Mouse (Mus musculus) CH12.LX (cell line): ENCODE results near the gene Ubb. TPM values are rescaled to one million over a fixed set of nuclear protein-coding genes. Genes with fewer than 3 reads are reported as not detected.
A peak's percentile ranks its signal among the peaks of the same experiment; 100 is the strongest.

ENCODE experiments used
- DNase-seq: peaks from one replicate; pipeline ENCODE4 v3.0.0-alpha.2; 2013; ENCODE audit errors: extremely low read depth
- H3K27ac ChIP-seq: 2 replicates; pipeline ENCODE4 v1.5.1; 2012; ENCODE audit warnings: low read depth, mild to moderate bottlenecking, control low read depth, moderate library complexity; ENCODE audit not compliant: insufficient read depth
- H3K27me3 ChIP-seq: replicated peaks from 2 replicates; pipeline ENCODE3; 2012; ENCODE audit warnings: inconsistent platforms
- H3K36me3 ChIP-seq, 2 experiments: replicated peaks in 1 of 2; 2 replicates each; pipeline versions ENCODE3 to v1.6.1; 2012; ENCODE audit warnings: inconsistent platforms in 1 of 2, low read length in 1 of 2, mild to moderate bottlenecking in 1 of 2, mixed read lengths in 1 of 2, moderate library complexity in 1 of 2; ENCODE audit not compliant: control insufficient read depth in 1 of 2, insufficient read depth in 1 of 2
- H3K4me1 ChIP-seq, 2 experiments: 2 replicates each; pipeline ENCODE4 v1.6.1; 2012; ENCODE audit warnings: inconsistent platforms in 1 of 2, moderate library complexity in 1 of 2; ENCODE audit not compliant: insufficient read depth in 2 of 2, control insufficient read depth in 1 of 2
- H3K4me2 ChIP-seq: 2 replicates; pipeline ENCODE4 v1.6.1; 2012; ENCODE audit warnings: low read depth, mild to moderate bottlenecking, control low read depth; ENCODE audit not compliant: poor library complexity, insufficient read depth, severe bottlenecking
- H3K4me3 ChIP-seq, 3 experiments: fragments of 150-350 bp in 1 of 3; sonication (generic) in 1 of 3; replicated peaks in 1 of 3; 2 replicates each; pipeline versions ENCODE3 to v1.5.1; 2011 to 2012; ENCODE audit warnings: low read depth in 2 of 3, low read length in 2 of 3, mild to moderate bottlenecking in 2 of 3, moderate library complexity in 2 of 3, control low read depth in 1 of 3, improper control_type of control experiment in 1 of 3, inconsistent platforms in 1 of 3, mixed read lengths in 1 of 3; ENCODE audit not compliant: poor library complexity in 1 of 3
- H3K79me2 ChIP-seq: replicated peaks from 2 replicates; pipeline ENCODE4 v1.6.1; 2012; ENCODE audit warnings: mild to moderate bottlenecking, moderate library complexity; ENCODE audit not compliant: control insufficient read depth, poor library complexity, insufficient read depth, severe bottlenecking; ENCODE audit errors: extremely low read depth
- H3K9ac ChIP-seq: 2 replicates; pipeline ENCODE4 v1.6.1; 2012; ENCODE audit warnings: low read depth, mild to moderate bottlenecking, control low read depth, moderate library complexity; ENCODE audit not compliant: insufficient read depth
- H3K9me3 ChIP-seq: replicated peaks from 2 replicates; pipeline ENCODE3; 2012; ENCODE audit warnings: low read length, inconsistent platforms, mixed read lengths
- CHD1 ChIP-seq: IDR thresholded peaks from 2 replicates; pipeline ENCODE4 v1.6.1; 2012; ENCODE audit warnings: low read depth, low read length, improper control_type of control experiment, inconsistent platforms
- CHD2 ChIP-seq: IDR thresholded peaks from 2 replicates; pipeline ENCODE4 v1.6.1; 2011; ENCODE audit warnings: low read length, improper control_type of control experiment
- CTCF ChIP-seq, 2 experiments: IDR thresholded peaks in 1 of 2; conservative IDR thresholded peaks in 1 of 2; 2 replicates each; pipeline ENCODE4 v1.5.1; 2011 to 2012; ENCODE audit warnings: low read depth in 2 of 2, low read length in 2 of 2, improper control_type of control experiment in 1 of 2, inconsistent platforms in 1 of 2, mild to moderate bottlenecking in 1 of 2, moderate library complexity in 1 of 2
- ELF1 ChIP-seq: IDR thresholded peaks from 2 replicates; pipeline ENCODE4 v1.6.1; 2014; ENCODE audit warnings: low read depth, mild to moderate bottlenecking, inconsistent platforms, low read length, improper control_type of control experiment
- EP300 ChIP-seq: IDR thresholded peaks from 2 replicates; pipeline ENCODE4 v1.6.1; 2011; ENCODE audit warnings: low read length, improper control_type of control experiment
- ETS1 ChIP-seq: conservative IDR thresholded peaks from 2 replicates; pipeline ENCODE4 v1.6.1; 2012; ENCODE audit warnings: low read depth, mild to moderate bottlenecking, inconsistent platforms, low read length, improper control_type of control experiment, moderate library complexity
- GABPA ChIP-seq: IDR thresholded peaks from 2 replicates; pipeline ENCODE4 v1.6.1; 2012; ENCODE audit warnings: low read depth, low read length, improper control_type of control experiment, inconsistent platforms; ENCODE audit not compliant: insufficient replicate concordance
- JUND ChIP-seq: conservative IDR thresholded peaks from 2 replicates; pipeline ENCODE4 v1.6.1; 2011; ENCODE audit warnings: low read depth, low read length, improper control_type of control experiment
- MXI1 ChIP-seq: IDR thresholded peaks from 2 replicates; pipeline ENCODE4 v1.6.1; 2011; ENCODE audit warnings: mild to moderate bottlenecking, low read depth, low read length, improper control_type of control experiment
- MYC ChIP-seq: IDR thresholded peaks from 2 replicates; pipeline ENCODE4 v1.6.1; 2011; ENCODE audit warnings: low read depth, mild to moderate bottlenecking, improper control_type of control experiment, low read length
- NELFE ChIP-seq: IDR thresholded peaks from 2 replicates; pipeline ENCODE4 v1.6.1; 2011; ENCODE audit warnings: low read depth, low read length, improper control_type of control experiment
- PAX5 ChIP-seq: IDR thresholded peaks from 2 replicates; pipeline ENCODE4 v1.6.1; 2012; ENCODE audit warnings: low read length, inconsistent platforms, mixed read lengths
- POLR2AphosphoS2 ChIP-seq: IDR thresholded peaks from 2 replicates; pipeline ENCODE4 v1.6.1; 2011; ENCODE audit warnings: low read depth, low read length, improper control_type of control experiment
- RCOR1 ChIP-seq: conservative IDR thresholded peaks from 2 replicates; pipeline ENCODE4 v1.6.1; 2012; ENCODE audit warnings: low read depth, mild to moderate bottlenecking, inconsistent platforms, low read length, improper control_type of control experiment
- SIN3A ChIP-seq: IDR thresholded peaks from 2 replicates; pipeline ENCODE4 v1.6.1; 2012; ENCODE audit warnings: low read length, improper control_type of control experiment, inconsistent platforms
- SMC3 ChIP-seq: IDR thresholded peaks from 2 replicates; pipeline ENCODE4 v1.6.1; 2011; ENCODE audit warnings: low read depth, low read length, improper control_type of control experiment
- TBP ChIP-seq: conservative IDR thresholded peaks from 2 replicates; pipeline ENCODE4 v1.6.1; 2011; ENCODE audit warnings: low read depth, low read length, improper control_type of control experiment
- TCF12 ChIP-seq: IDR thresholded peaks from 2 replicates; pipeline ENCODE4 v1.6.1; 2014; ENCODE audit warnings: low read depth, mild to moderate bottlenecking, inconsistent platforms, low read length, improper control_type of control experiment
- UBTF ChIP-seq: IDR thresholded peaks from 2 replicates; pipeline ENCODE4 v1.6.1; 2012; ENCODE audit warnings: low read depth, mild to moderate bottlenecking, inconsistent platforms, low read length, improper control_type of control experiment, moderate library complexity
- USF1 ChIP-seq: IDR thresholded peaks from 2 replicates; pipeline ENCODE4 v1.6.1; 2014; ENCODE audit warnings: low read depth, mild to moderate bottlenecking, inconsistent platforms, low read length, improper control_type of control experiment
- ZC3H11A ChIP-seq: IDR thresholded peaks from 2 replicates; pipeline ENCODE4 v1.6.1; 2012; ENCODE audit warnings: low read depth, mild to moderate bottlenecking, inconsistent platforms, low read length, improper control_type of control experiment
- ZMIZ1 ChIP-seq: IDR thresholded peaks from 2 replicates; pipeline ENCODE4 v1.6.1; 2012; ENCODE audit warnings: low read depth, mild to moderate bottlenecking, inconsistent platforms, low read length, improper control_type of control experiment
- ZNF384 ChIP-seq: IDR thresholded peaks from 2 replicates; pipeline ENCODE4 v1.6.1; 2012; ENCODE audit warnings: low read depth, low read length, improper control_type of control experiment, inconsistent platforms
- dilution Hi-C: fragments of 300-500 bp; cut with MboI; formaldehyde crosslinking; loops from 2 replicates; pipeline ENCODE4 v1.14.3; 2020; ENCODE audit warnings: low sequenced_read_pairs; ENCODE audit not compliant: extremely low pct_unique_long_range_greater_than_20kb, extremely low pct_ligation_motif_present
- in situ Hi-C: fragments of 300-500 bp; cut with MboI; formaldehyde crosslinking; loops from 3 replicates; pipeline ENCODE4 v1.14.3; 2019; ENCODE audit warnings: low sequenced_read_pairs, low pct_ligation_motif_present, low pct_unique_long_range_greater_than_20kb, mixed read lengths
- polyA plus RNA-seq: library from polyadenylated mRNA; unstranded; fragments of >175 nt; gene quantifications from 2 replicates; pipeline ENCODE4 v1.2.1, GENCODE M21; 2012; ENCODE audit warnings: low read depth; ENCODE audit not compliant: insufficient read length
- total RNA-seq, 2 experiments: library from RNA; depleted of rRNA; stranded (reverse); fragments of 300-350 nt in 1 of 2; fragments of >200 nt in 1 of 2; gene quantifications; 2 replicates each; pipeline ENCODE4 v1.2.3; 2012 to 2014

Gene Ubb
- total and polyA plus RNA-seq, 3 experiments, result 1,092 to 2,098 (median 1,487) TPM

- Histone ChIP-seq H3K36me3 (peaks cover 18 to 24% of the 10 kb centered on the region in 2 experiments), H3K4me2 (peak overlapping the region; percentile 99)
- TF ChIP-seq CHD1 (0 out of 2 replicates have a peak, but pooled peaks have one; percentile 17), ETS1 (0 out of 2 replicates have a peak, but pooled peaks have one; percentile 9), ELF1 (no peak), EP300 (no peak), SMC3 (peak; percentile 18; the same call in 1 of the 2 replicates), JUND (no peak), ZMIZ1 (peak; percentile 58; the same call in 1 of the 2 replicates), USF1 (no peak), PAX5 (no peak), CTCF (conservative IDR thresholded peaks at IDR 0.05 in 1 of 2, IDR thresholded peaks at IDR 0.05 in 1 of 2; ENCODE audit: low read depth in 2 of 2, low read length in 2 of 2) (no peak), ZC3H11A (no peak), TBP (0 out of 2 replicates have a peak, but pooled peaks have one; percentile 6), SIN3A (peak; percentile 57), MYC (no peak), UBTF (no peak), TCF12 (0 out of 2 replicates have a peak, but pooled peaks have one; percentile 16), NELFE (0 out of 2 replicates have a peak, but pooled peaks have one; percentile 14), RCOR1 (peak; percentile 57), ZNF384 (peak; percentile 68), MXI1 (peak; percentile 41; the same call in 1 of the 2 replicates), GABPA (no peak), POLR2AphosphoS2 (peak; percentile 91), CHD2 (peak; percentile 42; the same call in 1 of the 2 replicates)
- TF ChIP-seq, all 38 proteins: peak for 13
- peak overlapping the region; percentile 33 to 84 (median 56) for H3K4me3 ChIP-seq
- H3K27ac ChIP-seq, result no peak overlapping the region
- peaks cover 6 to 37% of the 10 kb centered on the region in 2 experiments; a peak in 3 of 4 replicates for H3K4me1 ChIP-seq
- dilution Hi-C loops (no loop called here), in situ Hi-C loops (no loop called here)
- no peaks in the 10 kb centered on the region for H3K27me3 ChIP-seq
- DNase-seq, result no peak
- H3K79me2 ChIP-seq, result peaks cover 31% of the 10 kb centered on the region
- H3K9ac ChIP-seq, result peak overlapping the region; percentile 89
- H3K9me3 ChIP-seq, result no peaks in the 10 kb centered on the region
Measured at GRCm38 (mm10) chr11:62554163-62554855, 3.3 kb downstream of the Ubb start.
